Mouse (Mus musculus): ENCODE data around the gene Agpat1.

The Agpat1 gene

GRCm38 (mm10) chr17:34654392-34654791, 50.3 kb downstream of the Agpat1 start:
- no peak for DNase-seq (ENCODE audit: low spot score)

DNA sequence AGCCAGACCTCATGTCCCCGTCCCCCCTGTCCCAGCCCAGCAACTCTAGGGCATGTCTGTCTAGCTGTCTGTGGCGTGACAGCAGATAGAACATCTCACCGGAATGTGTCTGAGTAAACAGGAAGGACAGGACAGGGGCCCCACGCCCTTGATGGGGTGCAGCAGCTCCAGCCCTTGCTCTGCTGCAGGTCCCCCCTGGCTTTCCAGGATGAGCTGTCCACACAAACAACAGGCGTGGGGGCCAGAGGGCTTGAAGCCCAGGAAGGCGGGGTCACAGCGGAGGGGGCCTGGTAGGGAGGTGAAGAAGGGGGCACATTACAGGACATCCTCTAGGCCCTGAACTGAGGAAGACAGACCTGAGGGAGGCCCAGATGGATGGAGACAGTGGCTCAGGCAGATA, 51.1 kb downstream of the Agpat1 start:
- DNase-seq (ENCODE audit: low spot score) = peak; percentile 69

GRCm38 (mm10) chr17:34655581-34655991, 51.5 kb downstream of the Agpat1 start:
- DNase-seq (ENCODE audit: low spot score) = peak; percentile 87

GRCm38 (mm10) chr17:34656666-34657065, 52.6 kb downstream of the Agpat1 start:
- peak; percentile 44 for DNase-seq (ENCODE audit: low spot score)

DNA sequence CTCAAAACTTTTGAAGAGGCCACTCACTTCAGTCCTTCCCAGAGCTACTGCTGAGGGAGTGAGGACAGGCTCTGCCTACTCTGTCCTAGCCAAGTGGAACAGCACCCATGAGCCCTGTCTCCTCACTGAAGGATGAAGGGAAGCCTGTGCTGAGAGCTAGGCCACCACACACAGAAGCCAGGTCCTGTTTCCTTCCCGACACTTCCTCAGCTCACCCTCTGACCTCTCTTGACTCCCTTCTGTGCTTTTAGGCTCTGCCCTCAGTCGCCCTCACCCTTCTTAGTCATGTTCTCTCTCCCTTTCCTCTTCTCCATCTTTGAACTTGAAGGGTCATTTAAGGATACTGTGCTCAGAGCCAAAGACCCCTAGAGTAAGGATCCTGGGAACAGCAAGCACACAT, 53.2 kb downstream of the Agpat1 start:
- DNase-seq (ENCODE audit: low spot score) = no peak

GRCm38 (mm10) chr17:34658145-34658544, 54.1 kb downstream of the Agpat1 start:
- no peak for DNase-seq (ENCODE audit: low spot score)

DNA sequence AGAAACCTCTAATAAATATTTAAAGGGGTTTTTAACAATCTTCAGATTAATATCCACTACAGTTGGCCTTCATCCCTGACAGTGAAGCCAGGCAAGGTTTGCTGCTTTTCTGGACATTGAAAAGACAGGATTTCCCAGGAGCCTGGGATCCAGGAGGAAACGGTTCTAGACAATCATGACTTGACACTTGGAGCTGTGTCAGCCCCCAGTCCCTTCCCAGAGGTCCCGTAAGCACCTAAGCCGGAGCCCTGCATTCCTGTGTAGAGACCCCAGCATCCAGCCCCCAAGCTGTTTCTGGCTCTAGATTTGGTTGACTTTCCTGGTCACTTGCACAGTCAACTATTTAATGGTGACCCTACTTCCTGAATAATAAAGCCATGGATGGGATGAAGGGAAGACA, 54.5 kb downstream of the Agpat1 start:
- no peak for DNase-seq (ENCODE audit: low spot score)

- DNase-seq (ENCODE audit: low spot score) = no peak
Measured at GRCm38 (mm10) chr17:34659181-34659896, 55.3 kb downstream of the Agpat1 start.

DNA sequence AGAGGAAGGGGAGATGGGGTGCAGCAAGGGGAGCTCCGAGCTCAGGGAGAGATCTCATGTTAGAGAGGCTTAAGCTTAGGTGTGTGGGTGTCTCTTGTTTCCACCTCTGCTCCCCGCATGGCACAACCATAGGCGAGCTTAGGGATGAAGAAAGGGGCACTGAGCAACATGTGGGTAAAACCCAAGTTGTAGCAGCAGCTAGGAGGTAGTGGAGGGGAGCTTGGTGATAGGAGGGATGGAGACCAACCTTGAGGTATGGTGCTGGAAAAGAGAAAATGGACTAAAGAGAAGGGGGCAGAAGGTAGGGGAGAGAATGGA, 55.8 kb downstream of the Agpat1 start:
- no peak for DNase-seq (ENCODE audit: low spot score)

GRCm38 (mm10) chr17:34660259-34660820, 56.3 kb downstream of the Agpat1 start:
- DNase-seq (ENCODE audit: low spot score) = no peak

DNA sequence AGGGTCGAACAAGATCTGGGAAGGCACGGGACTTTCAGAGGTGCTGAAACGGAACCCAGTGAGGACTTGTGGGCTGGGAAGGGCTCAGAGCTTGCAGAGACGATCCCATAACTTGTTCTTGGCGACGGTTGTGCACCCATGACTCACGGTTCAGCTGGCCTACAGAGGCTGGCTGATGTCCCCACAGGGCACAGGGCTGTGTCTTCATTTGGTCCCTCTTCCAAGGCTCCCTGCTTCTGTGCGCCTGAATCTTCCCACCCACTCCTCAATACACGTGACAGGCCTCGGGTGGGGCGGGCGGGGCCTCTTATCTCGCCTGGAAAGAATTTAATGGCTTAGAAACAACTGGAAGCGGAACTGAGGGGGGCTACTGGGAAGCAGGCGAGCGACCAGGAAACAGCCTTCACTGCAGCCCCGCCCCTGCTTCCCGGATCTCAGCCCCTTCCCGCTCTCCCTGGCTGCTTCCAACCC, 57.1 kb downstream of the Agpat1 start:
- peak; percentile 54 for DNase-seq (ENCODE audit: low spot score)

DNA sequence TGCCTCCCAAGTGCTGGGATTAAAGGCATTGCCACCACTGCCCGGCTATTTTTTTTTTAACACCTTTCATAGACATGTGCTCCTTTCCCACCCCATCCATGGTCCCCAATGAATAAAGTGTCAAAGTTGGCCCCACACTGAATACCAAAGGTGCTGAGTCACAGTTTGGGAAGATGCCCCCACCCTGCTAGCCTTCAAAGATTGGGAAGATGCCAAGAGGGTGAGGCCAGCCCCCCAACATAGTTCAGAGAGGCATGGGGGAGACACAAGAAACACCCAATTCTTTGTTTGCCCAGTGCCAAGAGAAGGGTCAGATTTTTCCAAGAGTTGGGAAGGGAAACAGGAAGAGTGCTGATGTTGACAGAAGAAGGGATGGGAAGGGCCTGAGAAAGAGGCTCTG, 58.4 kb downstream of the Agpat1 start:
- DNase-seq (ENCODE audit: low spot score) = no peak

DNA sequence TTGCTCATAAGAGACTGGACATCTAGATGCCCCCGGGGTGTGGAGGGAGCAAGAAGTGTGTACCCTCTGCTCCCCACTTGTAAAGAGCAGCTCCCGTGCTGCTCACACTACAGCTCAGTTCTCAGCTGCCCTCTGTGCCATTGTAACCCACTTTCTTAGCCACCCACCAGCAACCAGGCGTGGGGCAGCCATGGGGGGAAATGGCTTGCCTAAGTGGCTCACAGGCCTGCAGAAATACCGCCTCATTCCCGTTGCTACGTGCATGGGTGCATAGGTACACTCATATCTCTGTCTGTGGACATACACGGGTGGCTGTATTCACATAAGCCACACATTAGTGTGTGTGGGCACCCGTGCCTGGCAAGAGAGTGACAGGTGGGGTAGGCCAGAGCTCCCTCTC, 58.9 kb downstream of the Agpat1 start:
- no peak for DNase-seq (ENCODE audit: low spot score)

All from urinary bladder, postnatal 14 days (tissue).